Mouse (Mus musculus) heart, embryonic 14.5 days (tissue): ENCODE results near the gene Nup62. TPM values are rescaled to one million over a fixed set of nuclear protein-coding genes. Genes with fewer than 3 reads are reported as not detected.

Source experiments
- ATAC-seq: fragments of 200-750 bp; cut with Nextera tagmentation; 2 replicates; pipeline ENCODE4 v1.8.0; 2017; ENCODE audit warnings: low read depth, moderate TSS enrichment; ENCODE audit not compliant: insufficient number of reproducible peaks, insufficient read depth, low FRiP score
- H3K27ac ChIP-seq, 2 experiments: fragments of 200-500 bp in 1 of 2; fragments of 300-500 bp in 1 of 2; sonication (generic) in 1 of 2; replicated peaks in 1 of 2; 2 replicates each; pipeline ENCODE4 v1.5.1; 2012 to 2014; ENCODE audit warnings: low read depth in 2 of 2, low read length in 2 of 2, control low read depth in 1 of 2, mild to moderate bottlenecking in 1 of 2, mixed read lengths in 1 of 2; ENCODE audit not compliant: control insufficient read depth in 1 of 2, insufficient read depth in 1 of 2
- H3K27me3 ChIP-seq: fragments of 300-500 bp; sonication (generic); 2 replicates; pipeline ENCODE4 v1.6.1; 2014; ENCODE audit warnings: mild to moderate bottlenecking, low read length, control low read depth; ENCODE audit not compliant: control insufficient read depth, insufficient read depth
- H3K36me3 ChIP-seq: fragments of 300-500 bp; sonication (generic); 2 replicates; pipeline ENCODE4 v1.6.1; 2014; ENCODE audit warnings: mild to moderate bottlenecking, control low read depth, low read length, mixed read lengths; ENCODE audit not compliant: control insufficient read depth, insufficient read depth
- H3K4me1 ChIP-seq, 2 experiments: fragments of 200-500 bp in 1 of 2; fragments of 300-500 bp in 1 of 2; sonication (generic) in 1 of 2; 2 replicates each; pipeline ENCODE4 v1.6.1; 2012 to 2014; ENCODE audit warnings: low read length in 2 of 2, control low read depth in 1 of 2, mixed read lengths in 1 of 2; ENCODE audit not compliant: control insufficient read depth in 2 of 2, insufficient read depth in 2 of 2
- H3K4me2 ChIP-seq: fragments of 300-500 bp; sonication (generic); 2 replicates; pipeline ENCODE4 v1.6.1; 2014; ENCODE audit warnings: mild to moderate bottlenecking, low read length
- H3K4me3 ChIP-seq, 2 experiments: fragments of 200-500 bp in 1 of 2; fragments of 300-500 bp in 1 of 2; sonication (generic) in 1 of 2; 2 replicates each; pipeline ENCODE4 v1.5.1; 2012 to 2014; ENCODE audit warnings: low read length in 2 of 2, mild to moderate bottlenecking in 2 of 2, control low read depth in 1 of 2, low read depth in 1 of 2, moderate library complexity in 1 of 2; ENCODE audit not compliant: control insufficient read depth in 1 of 2, insufficient read depth in 1 of 2
- H3K9ac ChIP-seq: fragments of 300-500 bp; sonication (generic); 2 replicates; pipeline ENCODE4 v1.6.1; 2014; ENCODE audit warnings: mild to moderate bottlenecking, low read length
- H3K9me3 ChIP-seq: fragments of 300-500 bp; sonication (generic); 2 replicates; pipeline ENCODE4 v1.6.1; 2016; ENCODE audit warnings: low read length, control low read depth; ENCODE audit not compliant: control insufficient read depth
- WGBS: fragments of 180-500 bp; shearing (Covaris S2); extraction: QIAGEN DNeasy Blood & Tissue Kit; methylation state at CpG from one replicate; pipeline ENCODE4 v1.1.7; 2014; 5-methylcytosine and 5-hydroxymethylcytosine counted together
- polyA plus RNA-seq: library from polyadenylated mRNA; unstranded; fragments of >200 nt; fragmentation: Nextera tagmentation; extraction: Ambion mirVana; gene quantifications from 2 replicates; pipeline ENCODE4 v1.2.1, GENCODE M21; 2014

Nup62 gene
- polyA plus RNA-seq, 1 experiment from 2014 or later: 41.7 TPM

DNA sequence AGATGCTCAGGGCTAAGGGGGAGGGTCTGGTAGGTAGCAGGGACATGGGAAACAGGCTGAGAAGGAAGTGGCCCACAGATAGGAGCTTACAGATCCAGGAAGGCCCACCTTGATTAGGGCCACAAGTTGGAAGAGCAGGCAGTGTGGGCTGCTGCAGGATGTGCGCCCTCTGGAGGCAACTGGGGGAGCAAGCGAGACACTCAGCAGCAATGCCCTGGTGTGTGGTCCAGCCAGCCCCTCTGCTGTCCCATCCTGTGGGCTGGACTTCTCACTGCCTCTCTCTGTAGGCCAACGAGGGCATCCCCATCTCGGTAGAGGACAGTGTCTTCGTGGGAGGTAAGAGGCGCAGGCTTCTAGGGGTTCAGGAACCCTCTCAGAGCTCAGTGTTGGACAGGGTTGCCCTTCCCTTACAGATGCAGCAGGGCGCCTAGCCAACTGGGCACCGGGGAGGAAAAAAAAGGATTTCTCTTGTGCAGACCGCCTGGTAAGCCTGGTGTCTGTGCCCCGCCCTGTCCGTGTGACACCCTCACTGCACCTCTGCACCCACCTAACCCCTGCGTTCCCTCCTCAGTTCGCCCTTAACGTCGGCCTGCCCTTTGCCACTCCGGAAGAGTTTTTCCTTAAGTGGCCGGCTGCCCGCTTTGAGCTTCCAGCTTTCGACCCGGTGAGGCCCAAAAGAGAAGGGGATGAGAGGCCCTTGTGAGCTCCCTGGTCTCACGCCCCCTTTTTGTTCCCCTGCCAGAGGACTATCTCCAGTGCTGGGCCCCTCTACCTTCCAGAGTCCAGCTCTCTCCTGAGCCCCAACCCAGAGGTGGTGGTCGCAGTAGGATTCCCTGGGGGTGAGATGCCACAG lies 44.9 kb downstream of the Nup62 start:
- peaks cover 19 to 33% of the 10 kb centered on the region in 2 experiments for H3K4me1 ChIP-seq
- H3K4me3 ChIP-seq: no peak overlapping the region
- H3K27me3 ChIP-seq: no peaks in the 10 kb centered on the region
- H3K4me2 ChIP-seq: no peak overlapping the region
- no peak overlapping the region for H3K27ac ChIP-seq
- WGBS: 59% methylated on average over 22 of the region's 22 CpGs
- H3K36me3 ChIP-seq: peaks cover 57% of the 10 kb centered on the region
- ATAC-seq: no peak
- H3K9me3 ChIP-seq: no peaks in the 10 kb centered on the region
- no peak overlapping the region for H3K9ac ChIP-seq

DNA sequence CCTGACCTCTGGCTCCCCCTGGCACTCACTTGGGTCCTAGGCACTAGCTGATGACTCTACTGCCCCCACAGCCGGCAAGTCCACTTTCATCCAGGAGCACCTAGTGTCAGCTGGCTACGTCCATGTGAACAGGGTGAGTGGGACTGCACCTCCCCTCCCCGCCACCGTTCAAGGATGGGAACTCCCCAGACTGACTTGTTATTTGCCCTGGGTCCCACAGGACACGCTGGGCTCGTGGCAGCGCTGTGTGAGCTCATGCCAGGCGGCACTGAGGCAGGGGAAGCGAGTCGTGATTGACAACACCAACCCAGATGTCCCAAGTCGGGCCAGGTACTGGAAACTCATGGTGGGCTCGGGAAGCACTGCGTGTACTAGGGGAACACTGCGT lies 45.5 kb downstream of the Nup62 start:
- H3K4me1 ChIP-seq: peaks cover 22 to 37% of the 10 kb centered on the region in 2 experiments
- no peak overlapping the region for H3K4me3 ChIP-seq
- H3K9me3 ChIP-seq: no peaks in the 10 kb centered on the region
- H3K27me3 ChIP-seq: no peaks in the 10 kb centered on the region
- WGBS: 88% methylated on average over 14 of the region's 14 CpGs
- ATAC-seq: no peak
- H3K36me3 ChIP-seq: peaks cover 61% of the 10 kb centered on the region
- no peak overlapping the region for H3K4me2 ChIP-seq
- H3K27ac ChIP-seq: no peak overlapping the region
- H3K9ac ChIP-seq: no peak overlapping the region

DNA sequence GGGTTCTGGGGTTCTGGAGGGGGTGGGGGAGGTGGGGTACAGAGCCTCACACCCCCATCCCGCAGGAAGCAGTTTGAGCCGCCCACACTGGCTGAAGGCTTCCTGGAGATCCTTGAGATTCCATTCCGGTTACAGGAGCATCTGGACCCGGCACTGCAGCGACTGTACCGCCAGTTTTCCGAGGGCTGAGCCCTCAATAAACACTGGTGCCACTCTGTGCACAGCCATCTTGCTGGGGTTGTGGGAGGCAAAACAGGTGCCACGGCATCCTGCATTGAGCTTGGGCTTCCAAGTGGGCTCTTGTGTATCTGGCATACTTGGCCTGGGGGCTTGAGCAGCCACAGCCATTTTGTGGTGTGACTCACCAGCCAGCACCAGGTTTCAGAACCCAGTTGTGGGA lies 46.5 kb downstream of the Nup62 start:
- no peaks in the 10 kb centered on the region for H3K27me3 ChIP-seq
- H3K4me2 ChIP-seq: no peak overlapping the region
- H3K9ac ChIP-seq: no peak overlapping the region
- H3K36me3 ChIP-seq: peaks cover 65% of the 10 kb centered on the region
- no peak for ATAC-seq
- H3K9me3 ChIP-seq: no peaks in the 10 kb centered on the region
- H3K27ac ChIP-seq: no peak overlapping the region
- peaks cover 29 to 43% of the 10 kb centered on the region in 2 experiments for H3K4me1 ChIP-seq
- 70% methylated on average over 8 of the region's 8 CpGs for WGBS
- H3K4me3 ChIP-seq: no peak overlapping the region

DNA sequence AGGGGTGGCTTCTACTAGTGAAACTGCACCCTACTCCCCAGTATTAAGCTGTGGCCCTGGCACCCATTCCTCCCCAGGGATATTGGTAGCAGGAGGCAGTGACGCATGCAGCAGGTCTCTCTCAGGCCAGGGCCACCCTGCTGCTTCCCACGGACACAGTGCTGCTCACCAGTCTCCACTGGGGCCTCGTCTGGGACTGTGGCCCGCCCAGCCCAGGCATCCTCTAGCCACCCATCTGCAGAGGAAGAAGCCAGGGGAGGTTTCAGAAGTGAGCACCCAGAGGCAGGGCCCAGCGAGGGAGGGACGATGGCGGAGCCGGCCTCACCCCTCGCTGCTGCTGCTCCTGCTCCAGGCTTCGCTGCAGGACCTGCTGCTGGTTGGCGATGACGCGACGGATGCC lies 47.3 kb downstream of the Nup62 start:
- peaks cover 66% of the 10 kb centered on the region for H3K36me3 ChIP-seq
- no peak overlapping the region for H3K4me3 ChIP-seq
- peaks cover 35 to 45% of the 10 kb centered on the region in 2 experiments for H3K4me1 ChIP-seq
- no peak overlapping the region for H3K9ac ChIP-seq
- no peak for ATAC-seq
- H3K27ac ChIP-seq: no peak overlapping the region; a peak in 1 of 4 replicates
- 90% methylated on average over 14 of the region's 14 CpGs for WGBS
- H3K9me3 ChIP-seq: no peaks in the 10 kb centered on the region
- H3K27me3 ChIP-seq: no peaks in the 10 kb centered on the region
- H3K4me2 ChIP-seq: no peak overlapping the region

DNA sequence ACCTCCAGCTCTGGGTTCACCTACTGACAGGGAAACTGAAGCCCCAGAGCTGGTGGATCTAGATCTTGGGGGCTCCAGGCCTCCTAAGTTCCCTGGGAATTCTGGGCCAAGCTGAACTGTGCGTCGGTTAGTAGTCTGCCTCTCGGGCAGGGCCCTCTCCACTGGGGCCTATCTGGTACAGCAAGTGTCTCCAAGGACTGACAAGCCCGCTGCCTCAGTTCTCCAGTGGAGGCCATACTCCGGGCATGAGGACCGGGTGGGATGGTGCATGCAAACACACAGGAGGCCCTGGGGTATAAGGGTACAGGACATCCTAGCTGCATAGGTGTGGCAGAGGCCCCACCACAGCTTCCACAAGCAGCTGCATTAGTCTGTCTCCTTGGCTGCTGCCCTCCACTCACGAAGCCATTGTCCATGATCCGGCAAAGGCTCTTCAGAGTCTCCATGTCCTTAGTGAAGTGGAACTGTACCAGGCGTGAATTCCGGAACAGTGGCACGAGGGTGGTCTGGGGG lies 48.1 kb downstream of the Nup62 start:
- WGBS: 87% methylated on average over 11 of the region's 11 CpGs
- ATAC-seq: no peak
- Histone ChIP-seq H3K9ac (peak overlapping the region; percentile 97; the same call in 1 of the 2 replicates), H3K4me1 (peaks cover 38 to 46% of the 10 kb centered on the region in 2 experiments), H3K27me3 (no peaks in the 10 kb centered on the region), H3K9me3 (no peaks in the 10 kb centered on the region), H3K27ac (peak overlapping the region in 1 of 2 experiments; percentile 100; a peak in 1 of 4 replicates), H3K4me3 (no peak overlapping the region), H3K36me3 (peaks cover 62% of the 10 kb centered on the region), H3K4me2 (no peak overlapping the region; the same call in 1 of the 2 replicates)

DNA sequence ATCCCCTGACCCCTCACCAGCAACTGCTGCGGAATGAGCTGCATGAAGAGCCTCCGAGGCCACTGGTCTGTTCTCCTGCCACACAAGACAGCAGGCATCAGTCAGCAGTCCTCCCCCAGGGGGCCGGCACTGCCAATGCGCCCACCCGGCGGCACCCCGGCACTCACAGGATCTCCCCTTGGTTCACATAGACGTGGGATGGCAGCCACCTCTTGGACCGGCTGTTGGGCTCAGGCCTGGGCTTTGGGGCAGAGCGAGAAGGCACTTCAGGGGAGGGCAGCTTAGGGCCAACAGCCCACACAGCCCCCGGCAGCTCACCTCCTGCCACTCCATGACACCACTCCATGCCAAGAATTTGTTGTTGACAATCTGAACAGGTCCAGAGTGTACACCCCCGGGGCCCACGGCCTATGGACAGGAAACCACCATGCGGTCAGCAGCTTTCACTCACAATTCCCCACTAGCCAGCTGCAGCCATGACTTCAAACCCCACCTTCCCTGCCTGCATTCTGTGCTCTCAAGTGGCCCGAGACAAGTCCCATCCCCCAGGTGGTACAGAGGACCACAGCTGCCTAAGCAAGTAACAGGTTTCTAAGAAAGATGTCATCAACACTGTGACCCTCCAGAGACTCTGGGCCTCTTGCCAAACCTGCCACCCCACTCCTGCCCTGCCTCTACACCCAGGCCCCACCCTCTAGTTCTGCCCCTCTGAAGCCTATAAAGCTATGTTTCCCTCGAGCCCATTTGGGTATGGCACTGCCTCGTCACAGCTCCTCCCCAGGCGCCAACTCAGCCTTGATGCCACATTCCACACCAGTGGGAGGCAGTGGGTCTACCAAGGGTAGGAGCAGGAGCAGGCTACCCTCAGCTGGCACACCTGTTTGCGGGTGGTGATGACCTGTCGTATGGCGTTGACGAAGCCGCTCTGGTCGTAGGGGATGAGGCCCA lies 49.0 kb downstream of the Nup62 start:
- peak overlapping the region; percentile 27 to 100 for H3K27ac ChIP-seq
- peaks cover 54% of the 10 kb centered on the region for H3K36me3 ChIP-seq
- no peak for ATAC-seq
- H3K4me3 ChIP-seq: no peak overlapping the region
- H3K4me2 ChIP-seq: peak overlapping the region; percentile 92
- no peaks in the 10 kb centered on the region for H3K27me3 ChIP-seq
- H3K9ac ChIP-seq: peak overlapping the region; percentile 97
- WGBS: 63% methylated on average over 24 of the region's 24 CpGs
- H3K4me1 ChIP-seq: peaks cover 38 to 46% of the 10 kb centered on the region in 2 experiments
- no peaks in the 10 kb centered on the region for H3K9me3 ChIP-seq

DNA sequence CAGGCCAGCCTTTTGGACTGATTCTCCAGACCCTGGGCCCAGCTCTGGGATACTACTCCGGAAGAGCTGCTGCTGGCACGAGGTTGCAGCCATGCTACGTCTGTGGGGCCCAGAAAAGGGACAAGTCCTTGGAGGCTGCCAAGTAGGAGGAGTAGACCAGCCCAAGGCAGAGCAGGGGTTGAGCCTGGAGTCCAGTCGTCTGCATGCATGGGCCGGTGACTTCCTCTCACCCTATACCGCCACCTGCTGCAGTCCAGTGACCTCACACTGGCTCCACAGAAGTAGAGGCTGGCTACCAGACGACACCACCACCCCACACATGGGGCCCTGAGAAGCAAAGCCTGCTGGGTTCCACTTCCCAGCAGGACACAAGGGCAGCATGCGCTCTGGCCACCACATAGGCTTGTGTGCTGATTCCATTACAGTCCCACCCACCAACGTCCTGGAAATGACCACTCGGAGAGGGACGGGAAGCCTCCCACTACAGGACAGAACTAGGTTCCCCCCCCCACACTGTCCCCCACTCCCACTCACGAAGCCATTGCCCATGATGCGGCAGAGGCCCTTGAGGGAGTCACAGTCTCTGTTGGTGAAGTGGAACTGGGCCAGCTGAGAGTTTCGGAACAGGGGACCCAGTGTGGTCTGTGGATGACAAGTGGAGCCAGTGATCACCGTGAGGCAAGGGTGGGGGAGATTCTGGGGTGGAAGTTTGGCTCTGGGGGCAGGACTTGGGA lies 50.6 kb downstream of the Nup62 start:
- WGBS: 36% methylated on average over 15 of the region's 15 CpGs

More for the DNA sequence above, 50.6 kb downstream of the Nup62 start:
- H3K9ac ChIP-seq: peak overlapping the region; percentile 97
- ATAC-seq: peak; percentile 15; the same call in 1 of the 2 replicates
- H3K27me3 ChIP-seq: no peaks in the 10 kb centered on the region
- peak overlapping the region; percentile 2 to 77; a peak in 3 of 4 replicates for H3K4me3 ChIP-seq
- peak overlapping the region; percentile 79 to 100 for H3K27ac ChIP-seq
- H3K36me3 ChIP-seq: peaks cover 52% of the 10 kb centered on the region
- H3K4me1 ChIP-seq: peaks cover 40 to 56% of the 10 kb centered on the region in 2 experiments
- no peaks in the 10 kb centered on the region for H3K9me3 ChIP-seq
- H3K4me2 ChIP-seq: peak overlapping the region; percentile 92
